Mouse (Mus musculus) layer of hippocampus, postnatal 10 days (tissue): ENCODE results near the gene Slc22a23. TPM values are rescaled to one million over a fixed set of nuclear protein-coding genes. Genes with fewer than 3 reads are reported as not detected.
A peak's percentile ranks its signal among the peaks of the same experiment; 100 is the strongest.

Source experiments
- DNase-seq, 2 experiments: peaks; one replicate each; pipeline ENCODE4 v3.0.0; 2021; ENCODE audit warnings: low spot score in 2 of 2
- total RNA-seq, 2 experiments: library from RNA; stranded (reverse); gene quantifications; 2 replicates each; pipeline ENCODE4 v1.2.3; 2021

Slc22a23 gene
- total RNA-seq, 2 experiments from 2014 or later = 51.4 to 51.8 TPM

DNA sequence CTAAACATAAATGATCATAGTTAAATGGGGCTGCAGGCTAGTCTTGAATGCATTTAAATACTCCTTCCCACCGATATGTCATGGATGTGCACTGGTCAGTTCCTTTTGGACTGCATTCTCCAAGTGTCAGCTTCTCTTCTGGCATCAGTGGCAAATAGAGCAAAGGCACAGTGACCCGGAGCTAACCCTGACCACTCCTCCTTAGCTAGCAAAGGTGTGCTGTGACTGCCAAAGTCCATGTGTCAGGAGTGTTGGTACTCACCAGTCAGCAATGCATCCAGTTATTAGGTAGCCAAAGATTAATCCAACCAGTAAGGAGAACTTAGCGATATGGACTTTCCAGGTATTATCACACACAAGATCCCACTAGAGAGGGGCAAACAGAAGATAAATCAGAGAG, 40.1 kb downstream of the Slc22a23 start:
- no peak for DNase-seq

DNA sequence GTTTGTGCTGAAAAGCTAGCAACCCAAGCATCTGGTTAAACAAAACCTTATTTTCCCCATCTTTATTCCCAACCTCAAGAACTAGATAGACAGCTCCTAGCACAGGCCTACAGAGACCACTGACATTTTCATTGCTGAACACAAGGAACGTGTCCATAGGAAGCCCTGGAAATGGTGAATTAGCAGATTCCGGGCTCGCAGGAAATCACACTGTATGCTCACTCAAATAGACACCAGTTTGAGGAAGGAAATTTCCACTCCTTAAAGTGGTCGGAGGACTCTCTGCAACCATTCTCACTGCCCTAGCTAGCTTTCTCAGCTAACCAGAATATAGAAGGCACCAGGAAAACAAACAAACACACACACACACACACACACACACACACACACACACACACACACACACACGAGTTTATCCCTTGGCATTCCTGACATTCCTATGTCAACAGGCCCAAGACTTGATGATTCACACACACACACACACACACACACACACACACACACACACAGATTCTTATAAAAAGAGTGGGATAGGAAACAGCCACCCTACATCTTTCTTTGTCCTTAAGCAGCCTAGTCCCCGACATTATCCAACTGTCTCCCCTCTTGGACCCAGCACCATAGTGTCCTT, 41.5 kb downstream of the Slc22a23 start:
- DNase-seq = no peak

DNA sequence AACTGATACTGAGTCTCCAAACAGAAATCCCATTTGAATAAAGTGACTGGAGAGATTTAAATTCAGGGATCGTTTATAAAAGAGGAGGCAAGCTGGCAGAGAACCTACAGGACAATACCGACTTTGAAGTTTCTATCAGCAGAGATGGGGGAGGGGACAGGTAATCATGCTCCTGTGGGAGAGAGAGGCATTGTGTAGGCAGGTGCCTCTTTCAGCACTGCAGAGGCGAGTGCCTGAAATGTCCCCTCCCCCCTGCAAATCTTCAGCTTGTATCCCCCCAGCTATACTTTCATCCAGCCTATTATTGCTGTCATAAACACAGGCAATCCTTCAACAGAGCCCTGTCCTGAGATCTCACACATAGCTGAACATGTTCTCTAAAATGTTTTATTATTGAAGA, 43.4 kb downstream of the Slc22a23 start:
- DNase-seq = no peak

DNA sequence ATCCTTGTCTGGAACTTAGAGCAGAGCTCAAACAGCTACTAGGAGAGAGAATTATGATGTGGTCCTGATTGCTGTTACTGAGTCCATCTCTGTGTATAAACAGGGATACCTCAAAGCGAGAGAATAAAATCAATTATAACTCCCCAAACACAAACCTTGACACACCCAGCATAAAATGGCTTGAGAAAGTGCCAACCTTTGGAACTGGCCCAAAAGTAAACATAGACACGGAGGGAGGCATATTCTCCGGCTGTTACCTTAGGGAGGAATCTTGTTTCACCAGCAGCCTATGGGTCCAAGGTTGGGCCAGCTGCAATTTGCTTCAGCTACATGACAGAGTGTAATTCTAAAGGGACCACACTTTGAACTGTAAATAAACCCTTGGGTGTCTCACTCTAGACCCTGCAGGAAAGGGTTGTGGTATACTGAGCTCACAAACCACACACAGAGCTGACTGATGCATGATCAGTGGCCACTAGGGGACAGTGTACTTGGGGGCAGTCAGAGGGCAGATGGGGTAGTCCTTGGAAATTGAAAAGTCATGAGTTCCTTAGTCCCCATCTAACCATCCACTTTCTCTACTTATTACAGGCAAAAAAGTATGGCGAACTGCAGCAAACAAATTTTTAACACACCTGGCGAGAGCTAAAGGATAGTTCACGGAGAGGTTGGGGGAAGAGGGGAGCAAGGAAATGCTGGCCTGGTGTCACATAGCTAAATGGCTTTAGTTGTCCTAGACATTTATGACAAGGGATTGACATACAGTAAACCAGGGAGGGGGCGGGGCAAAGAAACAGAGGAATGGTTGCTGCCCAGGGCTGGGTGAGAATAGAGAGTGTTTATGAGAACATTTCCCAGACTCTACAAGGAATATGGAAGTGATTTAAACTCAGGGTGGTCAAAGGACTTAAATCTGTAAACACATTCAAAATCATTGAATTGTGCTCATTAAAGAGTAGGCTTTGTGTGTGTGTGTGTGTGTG, 45.3 kb downstream of the Slc22a23 start:
- DNase-seq = no peak

DNA sequence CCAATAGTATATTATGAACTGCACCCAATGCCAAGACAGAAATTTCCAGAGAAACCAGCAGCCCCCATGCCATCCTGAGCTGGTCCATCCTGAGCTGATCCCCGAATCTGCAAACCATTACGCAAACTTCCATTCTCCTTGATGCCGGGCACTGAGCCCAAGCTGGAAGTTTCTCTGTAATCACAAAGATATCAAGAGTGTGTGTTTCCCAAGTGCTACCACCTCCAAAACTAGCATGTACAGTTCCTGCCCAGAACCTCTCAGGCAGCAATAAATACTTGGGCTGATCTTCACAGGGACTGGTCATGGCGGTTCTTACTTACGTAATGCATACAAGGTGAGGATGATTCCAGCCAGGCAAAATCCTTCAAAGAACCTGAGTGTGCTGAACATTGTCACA, 46.3 kb downstream of the Slc22a23 start:
- no peak for DNase-seq

DNA sequence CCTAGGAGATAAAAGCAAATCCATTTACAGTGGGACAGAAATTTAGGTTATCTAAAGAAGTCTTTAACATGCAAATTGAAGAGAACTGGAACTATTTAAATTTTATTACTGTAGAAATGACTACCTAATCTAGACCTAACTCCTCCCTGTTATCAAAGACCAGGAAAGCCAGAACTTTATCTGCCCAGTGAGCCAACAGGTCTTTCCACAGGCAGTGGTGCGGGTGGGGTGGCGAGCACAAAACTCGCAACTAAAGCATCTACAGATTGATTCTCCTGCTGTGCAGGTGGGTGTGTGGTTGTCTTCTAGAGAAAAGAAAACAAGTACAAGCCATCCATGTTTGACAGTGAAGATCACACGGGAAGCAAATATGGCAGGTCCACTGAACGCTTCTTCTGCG, 46.9 kb downstream of the Slc22a23 start:
- no peak for DNase-seq

DNA sequence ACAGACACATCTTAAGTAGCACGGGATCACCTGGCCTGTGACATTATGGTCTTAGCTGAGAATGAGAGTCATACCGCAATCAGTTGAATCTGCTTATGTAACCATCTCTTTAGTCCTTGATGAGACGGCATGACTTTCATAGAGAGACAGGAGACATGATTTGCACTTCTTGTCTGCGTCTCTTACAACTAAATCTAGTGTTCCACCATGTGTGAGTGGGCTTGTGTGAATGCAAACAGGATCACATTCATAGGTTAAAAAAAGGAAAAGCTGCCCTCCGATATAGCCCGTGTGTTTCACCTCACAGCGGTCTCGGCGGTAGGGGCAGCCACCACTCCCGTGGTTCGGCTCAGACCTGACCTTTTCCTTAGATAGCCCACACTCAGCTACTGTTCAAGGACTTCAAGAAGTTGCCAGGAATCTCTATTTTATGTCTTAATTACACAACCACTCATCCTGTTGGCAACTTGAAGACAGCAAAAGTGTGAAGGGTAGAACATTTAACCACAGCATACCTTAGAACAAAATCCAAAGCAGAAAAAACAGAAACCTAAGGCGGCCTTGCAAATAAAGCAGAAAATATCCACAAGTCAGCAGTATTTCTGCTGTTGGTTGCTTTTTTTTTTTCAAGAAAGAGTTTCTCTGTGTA, 49.1 kb downstream of the Slc22a23 start:
- DNase-seq = no peak

DNA sequence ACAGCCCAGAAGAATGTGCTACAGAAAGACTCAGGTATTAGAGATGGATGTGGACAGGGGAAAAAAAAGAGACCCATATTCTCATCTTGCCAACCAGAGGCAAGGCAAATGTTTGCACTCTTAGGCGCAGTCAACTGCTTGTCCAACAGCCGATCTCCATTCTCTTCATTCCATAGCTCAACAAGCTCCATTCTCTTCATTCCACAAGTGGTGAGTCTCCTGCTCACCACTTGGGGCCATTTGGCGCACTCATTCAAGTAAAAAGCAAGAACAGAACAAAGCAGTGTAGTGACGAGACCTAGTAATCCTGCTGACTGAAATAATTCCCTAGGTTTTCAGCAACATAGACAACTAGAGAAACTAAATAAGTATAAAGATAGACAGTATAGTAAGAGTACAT, 50.8 kb downstream of the Slc22a23 start:
- no peak for DNase-seq

DNA sequence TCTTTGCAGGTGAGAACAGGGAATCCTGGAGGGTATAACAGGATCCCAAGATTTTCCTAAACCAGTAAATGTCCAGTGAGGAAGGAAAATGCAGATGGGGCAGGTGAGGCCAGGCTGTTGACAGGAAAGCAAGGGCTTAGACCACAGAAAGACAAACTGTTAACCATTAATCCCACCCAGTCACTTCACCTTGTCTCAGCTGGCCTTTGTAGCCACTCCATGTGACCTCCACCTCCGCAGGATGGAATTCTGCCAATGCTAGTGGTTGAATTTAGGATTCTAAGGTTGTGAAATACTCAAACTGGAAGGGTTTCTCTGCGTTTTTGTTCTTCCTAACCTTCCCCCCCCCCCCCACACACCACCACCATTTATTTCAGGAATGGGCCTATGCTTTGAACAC, 52.9 kb downstream of the Slc22a23 start:
- DNase-seq = no peak

DNA sequence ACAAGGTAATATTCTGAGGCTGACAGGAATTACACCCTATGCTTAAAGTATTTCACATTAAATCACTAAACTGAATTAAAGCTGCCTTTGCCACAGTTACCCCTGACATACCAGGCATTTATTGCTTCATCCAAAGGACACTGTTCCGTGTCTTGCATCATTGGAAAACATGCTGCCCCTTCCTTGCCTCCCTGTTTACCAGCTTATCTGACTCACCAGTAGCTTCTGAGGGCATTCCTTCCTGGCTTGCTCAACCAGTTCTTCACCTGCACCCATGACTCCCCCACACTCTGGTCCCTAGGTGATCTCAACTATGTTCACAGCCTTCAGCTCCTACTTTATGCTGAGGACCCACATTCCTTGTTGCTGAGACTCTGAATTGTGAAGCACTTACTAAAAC, 54.6 kb downstream of the Slc22a23 start:
- DNase-seq = no peak

DNA sequence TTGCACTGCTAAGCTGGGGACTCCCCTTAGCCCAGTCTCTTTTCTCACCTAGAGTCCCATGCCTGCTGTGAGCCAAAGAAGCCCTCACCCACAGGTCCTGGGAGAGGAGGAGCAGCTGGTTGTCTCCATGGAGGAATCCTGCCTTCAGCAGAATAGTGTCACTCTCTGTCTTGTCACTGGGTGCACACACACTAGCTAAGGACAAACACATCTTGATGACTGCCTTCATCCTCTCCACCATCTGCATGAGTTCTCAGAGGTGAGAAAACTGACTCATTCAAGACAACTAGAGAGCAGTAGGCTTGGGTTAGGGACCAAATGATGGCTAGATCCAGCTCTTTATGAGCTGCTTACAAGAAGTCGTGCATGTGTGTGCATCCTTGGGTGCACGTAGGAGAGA, 55.4 kb downstream of the Slc22a23 start:
- DNase-seq = no peak

DNA sequence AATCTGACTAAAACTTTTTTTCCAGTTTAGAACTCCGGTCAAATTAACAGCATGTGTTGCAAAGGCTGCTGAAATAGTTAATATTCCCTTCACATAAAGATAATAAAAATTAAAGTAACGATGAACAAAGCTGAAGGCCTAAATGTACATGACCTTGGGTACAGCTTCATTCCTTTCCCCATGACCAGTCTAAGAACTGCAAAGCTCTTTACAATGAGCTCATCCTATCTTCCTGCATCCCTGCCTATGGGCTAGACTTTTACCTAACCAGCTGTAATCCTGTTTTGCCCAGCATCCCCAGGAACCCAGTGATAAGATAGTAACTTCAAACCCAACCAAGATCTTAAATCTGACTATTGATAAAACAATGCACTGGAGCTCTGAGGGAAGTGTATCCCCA, 56.9 kb downstream of the Slc22a23 start:
- no peak for DNase-seq

DNA sequence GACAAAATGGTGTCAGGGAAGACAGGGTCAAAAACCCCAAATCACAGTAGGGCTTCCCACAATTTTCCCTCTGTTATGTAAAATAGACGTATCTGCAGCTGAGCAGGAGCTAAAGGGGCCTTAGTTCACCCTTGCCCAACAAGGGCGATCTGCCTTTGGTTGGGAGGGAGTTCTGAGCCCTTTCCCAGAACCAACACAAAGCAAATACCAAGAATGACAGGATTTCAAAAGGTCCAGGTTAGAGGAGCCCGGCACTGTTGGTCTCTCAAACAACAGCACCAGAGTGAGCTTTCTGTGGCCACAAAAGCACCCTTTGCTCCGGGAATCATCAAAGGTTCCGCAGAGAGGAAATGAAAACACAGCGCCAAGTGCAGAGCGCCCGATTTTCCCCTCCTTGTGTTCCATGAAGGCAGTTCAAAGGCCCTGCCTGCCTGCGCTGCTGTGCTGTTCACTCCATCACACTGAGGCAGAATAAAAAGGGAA, 57.3 kb downstream of the Slc22a23 start:
- DNase-seq = peak in 1 of 2 experiments; percentile 24

DNA sequence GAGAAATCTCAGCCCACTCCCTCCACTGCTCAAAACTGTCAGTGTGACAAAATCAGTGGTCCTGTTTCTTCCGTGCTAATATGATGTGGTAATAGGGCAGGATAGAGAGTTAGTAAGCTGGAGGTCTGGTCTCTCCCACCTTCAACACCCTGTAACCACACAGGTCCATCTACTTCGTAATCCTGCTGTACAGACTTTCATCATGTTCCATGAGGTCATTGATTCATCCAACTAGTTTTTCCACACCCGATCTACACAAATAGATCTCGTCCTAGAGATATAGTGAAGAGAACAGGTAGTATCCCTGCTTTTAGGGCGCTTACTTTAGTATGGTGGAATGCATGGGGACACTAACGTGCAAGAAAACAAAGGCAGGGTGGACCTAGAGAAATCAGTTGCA, 63.6 kb downstream of the Slc22a23 start:
- DNase-seq = no peak

DNA sequence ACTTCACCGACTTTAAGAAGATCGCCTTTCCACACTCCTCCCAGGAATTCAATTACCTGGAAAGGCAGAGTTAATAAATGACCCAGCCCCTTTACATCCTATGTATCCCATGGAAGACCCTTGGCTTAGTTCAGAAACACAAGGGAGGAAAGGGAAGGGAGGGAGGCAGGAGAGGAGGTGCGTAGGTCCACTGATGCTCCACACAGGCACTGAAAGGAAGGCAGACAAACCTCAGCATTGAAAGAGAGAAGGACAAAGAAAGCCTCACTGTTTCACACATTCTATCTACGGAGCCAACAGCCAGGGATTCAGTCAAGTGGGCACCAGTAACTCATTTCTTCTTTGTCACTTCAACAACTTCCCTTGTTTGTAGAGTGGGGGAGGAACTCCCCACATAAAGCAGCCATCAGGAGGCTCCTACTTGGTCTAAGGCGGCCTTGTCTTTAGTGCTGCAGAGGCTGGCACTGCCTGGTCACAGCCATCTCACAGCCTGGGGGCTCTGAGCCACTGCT, 66.2 kb downstream of the Slc22a23 start:
- peak; percentile 27 for DNase-seq

DNA sequence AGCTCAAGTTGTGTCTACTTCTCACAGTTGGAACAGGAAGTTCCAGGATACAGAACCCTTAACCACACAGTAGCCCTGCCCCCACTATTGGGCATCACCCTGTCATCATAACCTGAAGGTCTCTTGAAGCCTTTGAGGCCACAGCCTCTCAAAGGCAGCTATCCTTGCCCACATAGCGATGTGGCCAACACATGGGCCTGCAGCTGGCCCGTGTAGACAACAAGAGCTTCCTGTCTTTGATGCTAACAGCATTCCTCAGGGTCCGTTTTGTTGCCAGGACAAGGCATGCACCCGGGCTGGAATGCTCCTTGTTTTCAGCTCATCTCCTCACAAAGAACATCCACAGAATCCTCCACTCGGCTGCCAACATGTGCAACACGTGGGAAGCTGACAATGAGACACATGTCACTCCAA, 66.7 kb downstream of the Slc22a23 start:
- DNase-seq = peak in 1 of 2 experiments; percentile 47

DNA sequence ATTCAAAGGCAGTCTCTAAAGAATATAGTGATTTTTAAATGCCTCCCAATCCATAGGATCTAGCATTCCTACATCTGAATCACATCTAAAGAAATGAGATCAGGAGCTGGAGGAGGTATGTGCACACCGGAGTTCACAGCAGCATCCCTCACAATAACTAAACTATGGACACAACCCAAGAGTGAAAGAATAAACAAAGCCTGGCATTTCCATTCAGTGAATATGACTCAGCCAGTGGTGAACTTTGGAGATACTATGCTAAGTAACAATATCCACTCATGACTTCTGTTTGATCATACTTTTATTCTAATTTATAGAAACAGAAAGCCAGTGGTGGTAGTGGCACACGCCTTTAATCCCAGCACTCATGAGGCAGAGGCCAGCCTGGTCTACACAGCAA, 67.4 kb downstream of the Slc22a23 start:
- DNase-seq = no peak

DNA sequence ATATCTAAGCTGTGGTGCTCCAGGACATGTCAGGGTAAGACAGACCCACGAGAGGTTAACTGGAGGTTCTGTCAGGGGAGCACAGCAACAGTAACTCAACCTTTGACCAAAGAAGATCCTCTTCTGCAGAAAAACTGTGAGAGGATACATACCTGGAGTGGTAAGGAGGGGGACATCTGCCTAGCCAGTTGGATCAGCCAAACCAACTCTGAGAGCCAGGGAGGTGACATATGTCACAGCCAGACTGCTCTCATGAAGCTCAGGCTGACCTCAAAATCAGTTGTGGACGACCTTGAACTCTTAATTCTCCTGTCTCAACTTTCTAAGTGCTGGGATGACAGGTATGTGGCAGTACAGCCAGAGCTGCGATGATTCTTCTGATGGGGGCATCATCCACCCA, 68.0 kb downstream of the Slc22a23 start:
- DNase-seq = no peak

DNA sequence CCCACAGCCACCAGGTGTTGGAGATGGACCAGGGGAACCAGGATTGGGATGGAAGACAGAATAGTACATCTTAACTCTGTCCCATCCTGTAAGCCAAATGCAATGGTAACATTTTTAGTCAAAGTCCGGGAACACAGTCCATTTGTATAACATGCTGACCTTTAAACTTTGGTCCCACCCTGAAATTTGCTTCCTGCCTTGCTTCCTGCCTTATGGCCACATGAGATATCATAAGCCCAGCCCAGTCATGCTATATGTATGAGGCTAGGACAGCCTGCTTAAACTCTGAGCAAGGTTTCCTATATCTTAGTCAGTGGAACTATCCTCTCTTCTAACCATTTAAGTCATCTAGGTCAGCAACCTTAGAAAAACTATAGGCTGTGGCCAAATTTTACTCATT, 70.1 kb downstream of the Slc22a23 start:
- no peak for DNase-seq

DNA sequence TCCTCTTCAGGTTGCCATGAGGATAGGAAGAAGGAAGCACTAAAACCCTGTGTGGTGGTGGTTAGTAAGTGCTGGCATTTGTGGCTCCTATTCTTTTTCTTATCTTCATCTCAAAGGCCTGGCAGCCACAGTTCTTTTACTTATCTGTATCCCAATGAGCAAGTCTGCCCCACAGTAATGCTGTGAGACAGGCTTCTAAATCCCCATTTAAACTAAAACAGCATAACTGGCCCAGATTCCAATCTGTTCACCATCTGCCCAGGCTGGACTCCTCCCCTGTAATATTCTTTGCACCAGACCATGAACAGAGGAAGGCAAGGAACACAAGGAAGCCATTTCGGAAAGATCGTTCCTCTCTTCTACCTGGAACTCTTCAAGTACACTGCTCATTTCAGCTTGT, 70.6 kb downstream of the Slc22a23 start:
- DNase-seq = no peak

DNA sequence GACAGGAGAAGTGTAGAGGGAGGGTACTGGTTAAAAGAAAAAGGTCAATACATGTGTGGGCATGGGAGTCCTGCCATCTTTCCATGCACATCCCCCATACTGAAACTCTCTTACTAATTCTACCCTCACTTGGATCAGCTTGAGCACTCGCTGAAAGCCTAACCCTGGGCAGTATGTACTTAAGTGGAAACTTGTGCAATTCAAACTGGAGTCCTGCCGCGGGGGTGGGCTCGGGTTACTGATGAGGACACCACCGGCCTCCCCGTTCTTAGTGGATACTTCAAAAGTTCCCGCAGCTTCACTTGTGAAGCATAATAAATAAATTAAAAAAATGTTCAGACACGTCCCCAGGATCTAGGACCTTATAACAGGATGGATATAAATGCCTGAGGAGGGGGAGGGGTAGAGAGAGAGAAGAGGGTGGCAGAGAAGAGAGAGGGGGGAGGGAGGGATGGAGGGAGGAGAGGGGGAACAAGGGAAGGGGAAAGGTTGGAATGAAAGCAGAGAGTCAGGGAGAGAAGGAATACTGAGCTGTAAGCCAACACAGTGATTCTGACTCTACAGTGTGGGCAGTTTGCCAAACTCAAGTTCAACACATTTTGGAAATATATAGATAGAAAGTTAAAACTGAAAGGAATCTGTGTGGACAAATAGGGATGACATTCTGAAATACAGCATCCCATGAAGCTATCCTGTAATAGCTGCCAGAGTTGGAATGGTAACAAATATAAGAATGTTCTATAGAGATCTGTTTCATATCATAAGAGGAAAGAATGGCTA, 72.5 kb downstream of the Slc22a23 start:
- DNase-seq = no peak
